Mouse (Mus musculus): Measurements from ENCODE around the gene Odf2l. TPM values are rescaled to one million over a fixed set of nuclear protein-coding genes. Genes with fewer than 3 reads are reported as not detected.

Gene Odf2l
- total RNA-seq, 1 experiment = 15.6 TPM

DNA sequence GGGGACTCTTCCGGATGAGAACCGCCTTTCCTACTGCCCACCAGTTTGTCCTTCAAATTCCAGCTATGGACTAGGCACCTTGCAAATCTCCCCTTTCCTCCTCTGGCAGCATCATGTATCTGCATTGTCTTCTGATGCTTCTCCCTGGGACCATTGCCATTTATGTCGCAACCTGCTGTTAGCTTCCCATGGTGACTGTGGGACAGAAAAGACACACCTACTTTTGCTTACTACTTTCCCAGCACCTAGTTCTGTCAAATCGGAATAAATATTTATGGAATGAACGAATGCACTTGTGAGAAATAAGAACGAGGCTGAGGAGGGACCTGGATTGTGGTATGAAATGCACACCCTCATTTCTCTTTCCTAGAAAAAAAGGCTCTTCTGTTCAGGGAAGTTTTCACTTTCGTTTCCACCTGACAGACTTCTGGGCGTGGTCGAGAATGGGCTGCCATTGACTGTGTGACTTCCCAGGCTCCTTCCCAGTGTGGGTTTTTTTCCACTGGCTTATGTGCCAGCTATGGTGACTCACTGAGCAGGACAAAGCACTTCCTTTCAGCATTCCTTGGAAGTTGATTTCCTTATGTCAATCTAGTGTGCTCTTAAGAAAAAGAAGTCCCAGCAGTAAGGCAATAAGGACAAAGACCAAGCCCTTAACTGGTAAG lies 16.4 kb upstream of the Odf2l start:
- in situ Hi-C loops (cut with MboI; ENCODE audit: low sequenced_read_pairs in 2 of 2, unreplicated experiment in 2 of 2) = no loop called here
- H3K36me3 ChIP-seq (ENCODE audit: control insufficient read depth, insufficient read depth, low read length, poor library complexity, severe bottlenecking) = no peaks in the 10 kb centered on the region
- no peak overlapping the region for H3K9ac ChIP-seq (ENCODE audit: insufficient read depth, low read depth, low read length, poor library complexity, severe bottlenecking)
- no peak for DNase-seq (ENCODE audit: low read depth, low spot score)
- no peak overlapping the region for H3K27ac ChIP-seq (ENCODE audit: insufficient read depth, low read depth, low read length, poor library complexity, severe bottlenecking)
- H3K4me3 ChIP-seq (ENCODE audit: insufficient read depth in 1 of 2, low read depth in 1 of 2, low read length in 2 of 2, poor library complexity in 1 of 2, severe bottlenecking in 1 of 2) = no peak overlapping the region
- no peak for TF ChIP-seq MAFK (IDR thresholded peaks at IDR 0.05; ENCODE audit: insufficient read depth, low read depth, low read length)
- TF ChIP-seq HCFC1 (IDR thresholded peaks at IDR 0.05; ENCODE audit: borderline replicate concordance, insufficient read depth, low read length) = no peak
- TF ChIP-seq ZC3H11A (IDR thresholded peaks at IDR 0.05; ENCODE audit: borderline replicate concordance, low read depth, low read length) = no peak
- TF ChIP-seq ZNF384 (IDR thresholded peaks at IDR 0.05; ENCODE audit: low read depth, low read length) = no peak
- no peak for TF ChIP-seq CHD2 (IDR thresholded peaks at IDR 0.05; ENCODE audit: low read depth, low read length)
- H3K9me3 ChIP-seq (ENCODE audit: control insufficient read depth, insufficient read depth, low read depth, low read length) = no peaks in the 10 kb centered on the region
- H3K4me1 ChIP-seq (ENCODE audit: control insufficient read depth in 2 of 2, insufficient read depth in 2 of 2, low read length in 2 of 2, poor library complexity in 1 of 2) = no peaks in the 10 kb centered on the region

DNA sequence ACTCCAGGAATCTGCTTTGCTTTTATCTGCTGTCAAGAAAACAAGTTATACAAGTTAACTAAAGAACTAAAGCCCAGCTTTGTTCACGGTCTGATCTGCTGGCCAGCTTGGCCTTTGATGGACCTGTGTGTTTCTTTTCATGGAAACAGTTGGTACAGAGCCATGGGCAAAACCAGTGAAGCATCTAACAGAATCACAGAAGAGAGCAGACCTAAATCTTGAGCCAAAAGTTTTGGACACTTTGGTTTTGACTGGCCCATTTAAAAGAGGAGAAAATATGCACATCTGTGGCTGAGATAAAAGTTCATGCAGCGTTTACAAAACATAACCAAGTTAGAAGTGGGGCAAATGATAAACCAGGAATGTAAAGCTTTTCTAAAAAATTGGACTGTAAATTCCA lies 15.1 kb upstream of the Odf2l start:
- Histone ChIP-seq H3K4me3 (ENCODE audit: insufficient read depth in 1 of 2, low read depth in 1 of 2, low read length in 2 of 2, poor library complexity in 1 of 2, severe bottlenecking in 1 of 2) (no peak overlapping the region), H3K27ac (ENCODE audit: insufficient read depth, low read depth, low read length, poor library complexity, severe bottlenecking) (no peak overlapping the region), H3K9me3 (ENCODE audit: control insufficient read depth, insufficient read depth, low read depth, low read length) (peaks cover 5% of the 10 kb centered on the region; the same call in 1 of the 2 replicates), H3K36me3 (ENCODE audit: control insufficient read depth, insufficient read depth, low read length, poor library complexity, severe bottlenecking) (no peaks in the 10 kb centered on the region), H3K4me1 (ENCODE audit: control insufficient read depth in 2 of 2, insufficient read depth in 2 of 2, low read length in 2 of 2, poor library complexity in 1 of 2) (no peaks in the 10 kb centered on the region), H3K9ac (ENCODE audit: insufficient read depth, low read depth, low read length, poor library complexity, severe bottlenecking) (no peak overlapping the region)
- in situ Hi-C loops (cut with MboI; ENCODE audit: low sequenced_read_pairs in 2 of 2, unreplicated experiment in 2 of 2) = no loop called here
- no peak for TF ChIP-seq CHD2 (IDR thresholded peaks at IDR 0.05; ENCODE audit: low read depth, low read length)
- TF ChIP-seq MAFK (IDR thresholded peaks at IDR 0.05; ENCODE audit: insufficient read depth, low read depth, low read length) = no peak
- no peak for TF ChIP-seq ZC3H11A (IDR thresholded peaks at IDR 0.05; ENCODE audit: borderline replicate concordance, low read depth, low read length)
- no peak for TF ChIP-seq ZNF384 (IDR thresholded peaks at IDR 0.05; ENCODE audit: low read depth, low read length)
- TF ChIP-seq HCFC1 (IDR thresholded peaks at IDR 0.05; ENCODE audit: borderline replicate concordance, insufficient read depth, low read length) = no peak
- no peak for DNase-seq (ENCODE audit: low read depth, low spot score)

DNA sequence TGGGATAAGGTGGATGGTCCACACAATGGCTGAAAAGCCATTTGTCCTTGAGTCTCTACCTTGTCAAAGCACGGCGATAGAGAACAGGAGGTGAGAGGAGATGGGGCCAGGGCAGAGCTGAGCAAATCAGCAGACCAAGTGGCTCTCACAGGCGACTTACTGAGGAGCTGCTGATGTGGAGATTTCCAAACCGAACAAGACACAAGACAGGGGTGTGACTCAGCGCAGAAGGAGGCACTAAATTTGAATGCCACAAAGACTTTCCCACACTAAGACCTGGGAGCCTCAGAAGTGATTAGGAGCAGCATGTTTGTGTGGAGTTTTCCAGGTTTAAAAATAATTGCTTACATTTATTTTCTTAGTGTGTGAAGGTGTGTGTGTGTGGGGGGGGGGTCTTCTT lies 14.6 kb upstream of the Odf2l start:
- DNase-seq (ENCODE audit: low read depth, low spot score) = no peak
- TF ChIP-seq HCFC1 (IDR thresholded peaks at IDR 0.05; ENCODE audit: borderline replicate concordance, insufficient read depth, low read length) (no peak), ZC3H11A (IDR thresholded peaks at IDR 0.05; ENCODE audit: borderline replicate concordance, low read depth, low read length) (no peak), ZNF384 (IDR thresholded peaks at IDR 0.05; ENCODE audit: low read depth, low read length) (no peak), CHD2 (IDR thresholded peaks at IDR 0.05; ENCODE audit: low read depth, low read length) (no peak), MAFK (IDR thresholded peaks at IDR 0.05; ENCODE audit: insufficient read depth, low read depth, low read length) (no peak)
- in situ Hi-C loops (cut with MboI; ENCODE audit: low sequenced_read_pairs in 2 of 2, unreplicated experiment in 2 of 2) = no loop called here
- no peaks in the 10 kb centered on the region for H3K36me3 ChIP-seq (ENCODE audit: control insufficient read depth, insufficient read depth, low read length, poor library complexity, severe bottlenecking)
- no peak overlapping the region for H3K4me3 ChIP-seq (ENCODE audit: insufficient read depth in 1 of 2, low read depth in 1 of 2, low read length in 2 of 2, poor library complexity in 1 of 2, severe bottlenecking in 1 of 2)
- peaks cover 5% of the 10 kb centered on the region; the same call in 1 of the 2 replicates for H3K9me3 ChIP-seq (ENCODE audit: control insufficient read depth, insufficient read depth, low read depth, low read length)
- H3K4me1 ChIP-seq (ENCODE audit: control insufficient read depth in 2 of 2, insufficient read depth in 2 of 2, low read length in 2 of 2, poor library complexity in 1 of 2) = no peaks in the 10 kb centered on the region
- H3K27ac ChIP-seq (ENCODE audit: insufficient read depth, low read depth, low read length, poor library complexity, severe bottlenecking) = no peak overlapping the region
- no peak overlapping the region for H3K9ac ChIP-seq (ENCODE audit: insufficient read depth, low read depth, low read length, poor library complexity, severe bottlenecking)

DNA sequence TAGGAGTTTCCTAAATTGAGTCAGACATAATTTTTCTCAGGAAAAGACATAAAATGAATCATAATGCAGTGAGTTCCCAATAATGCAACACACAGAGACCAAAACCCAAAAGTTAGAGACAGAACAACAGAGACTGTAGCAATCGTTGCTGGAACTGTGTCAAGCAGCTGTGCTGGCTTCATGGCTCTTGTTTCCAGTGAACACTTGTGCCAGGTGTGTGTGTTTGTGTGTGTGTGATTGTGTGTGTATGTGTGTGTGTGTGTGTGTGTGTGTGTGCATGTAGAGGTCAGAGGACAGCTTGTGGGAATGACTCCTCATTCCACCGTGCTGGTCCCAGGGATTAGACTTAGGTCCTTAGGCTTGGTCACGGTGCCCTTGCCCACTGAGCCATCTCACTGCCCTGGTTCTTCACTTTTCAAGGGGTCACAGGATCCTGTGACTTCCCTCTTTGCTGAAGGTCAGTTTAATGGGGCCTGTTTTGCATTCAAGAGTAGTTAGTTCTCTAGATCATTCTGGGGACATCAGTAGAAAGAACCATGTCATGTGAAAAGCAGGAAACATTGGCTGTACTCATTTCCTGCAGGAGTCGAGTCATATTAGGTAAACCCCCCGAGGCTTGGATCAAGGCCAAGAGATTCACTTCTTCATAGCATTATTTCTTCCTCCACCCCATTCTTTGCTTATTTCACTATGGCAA lies 13.2 kb upstream of the Odf2l start:
- in situ Hi-C loops (cut with MboI; ENCODE audit: low sequenced_read_pairs in 2 of 2, unreplicated experiment in 2 of 2) = no loop called here
- Histone ChIP-seq H3K9ac (ENCODE audit: insufficient read depth, low read depth, low read length, poor library complexity, severe bottlenecking) (no peak overlapping the region), H3K27ac (ENCODE audit: insufficient read depth, low read depth, low read length, poor library complexity, severe bottlenecking) (no peak overlapping the region), H3K9me3 (ENCODE audit: control insufficient read depth, insufficient read depth, low read depth, low read length) (peaks cover 5% of the 10 kb centered on the region; the same call in 1 of the 2 replicates), H3K4me1 (ENCODE audit: control insufficient read depth in 2 of 2, insufficient read depth in 2 of 2, low read length in 2 of 2, poor library complexity in 1 of 2) (no peaks in the 10 kb centered on the region), H3K36me3 (ENCODE audit: control insufficient read depth, insufficient read depth, low read length, poor library complexity, severe bottlenecking) (no peaks in the 10 kb centered on the region), H3K4me3 (ENCODE audit: insufficient read depth in 1 of 2, low read depth in 1 of 2, low read length in 2 of 2, poor library complexity in 1 of 2, severe bottlenecking in 1 of 2) (no peak overlapping the region)
- DNase-seq (ENCODE audit: low read depth, low spot score) = no peak
- TF ChIP-seq CHD2 (IDR thresholded peaks at IDR 0.05; ENCODE audit: low read depth, low read length) (no peak), ZC3H11A (IDR thresholded peaks at IDR 0.05; ENCODE audit: borderline replicate concordance, low read depth, low read length) (no peak), HCFC1 (IDR thresholded peaks at IDR 0.05; ENCODE audit: borderline replicate concordance, insufficient read depth, low read length) (no peak), MAFK (IDR thresholded peaks at IDR 0.05; ENCODE audit: insufficient read depth, low read depth, low read length) (no peak), ZNF384 (IDR thresholded peaks at IDR 0.05; ENCODE audit: low read depth, low read length) (no peak)
